Mouse (Mus musculus): ENCODE measurements around the gene Acan. TPM values are rescaled to one million over a fixed set of nuclear protein-coding genes. Genes with fewer than 3 reads are reported as not detected.

The Acan gene
- total and polyA plus RNA-seq, 2 experiments = not detected

GRCm38 (mm10) chr7:79080572-79081399 lies 27.5 kb downstream of the Acan start:
- Histone ChIP-seq H3K4me3 (ENCODE audit: insufficient read depth, low read depth, low read length) (no peak overlapping the region), H3K9ac (ENCODE audit: low read depth, low read length) (no peak overlapping the region), H3K36me3 (ENCODE audit: control insufficient read depth, insufficient read depth, low read length) (no peaks in the 10 kb centered on the region), H3K79me2 (ENCODE audit: control insufficient read depth, insufficient read depth, low read length) (no peaks in the 10 kb centered on the region), H3K27me3 (ENCODE audit: control insufficient read depth, insufficient read depth, low read length) (no peaks in the 10 kb centered on the region), H3K27ac (replicated peaks; ENCODE audit: insufficient read depth, low read depth, low read length) (no peak overlapping the region), H3K4me1 (ENCODE audit: control insufficient read depth, insufficient read depth, low read length) (no peaks in the 10 kb centered on the region)
- TF ChIP-seq POLR2A (IDR thresholded peaks at IDR 0.05; ENCODE audit: extremely low read depth, insufficient read depth, low read length) (no peak), CTCF (IDR thresholded peaks at IDR 0.05; ENCODE audit: low read depth, low read length) (peak; percentile 81)
- DNase-seq (ENCODE audit: extremely low read depth, low read depth, low spot score) = peak; percentile 5
- 23% methylated on average over 7 of the region's 7 CpGs for WGBS

- Histone ChIP-seq H3K4me3 (ENCODE audit: insufficient read depth, low read depth, low read length) (no peak overlapping the region), H3K36me3 (ENCODE audit: control insufficient read depth, insufficient read depth, low read length) (no peaks in the 10 kb centered on the region), H3K79me2 (ENCODE audit: control insufficient read depth, insufficient read depth, low read length) (no peaks in the 10 kb centered on the region), H3K27me3 (ENCODE audit: control insufficient read depth, insufficient read depth, low read length) (no peaks in the 10 kb centered on the region; the same call in 1 of the 2 replicates), H3K27ac (replicated peaks; ENCODE audit: insufficient read depth, low read depth, low read length) (no peak overlapping the region), H3K9ac (ENCODE audit: low read depth, low read length) (no peak overlapping the region), H3K4me1 (ENCODE audit: control insufficient read depth, insufficient read depth, low read length) (no peaks in the 10 kb centered on the region)
- no peak for DNase-seq (ENCODE audit: extremely low read depth, low read depth, low spot score)
- WGBS = 78% methylated on average over 4 of the region's 4 CpGs
- peak; percentile 11; the same call in 1 of the 2 replicates for TF ChIP-seq CTCF (IDR thresholded peaks at IDR 0.05; ENCODE audit: low read depth, low read length)
- TF ChIP-seq POLR2A (IDR thresholded peaks at IDR 0.05; ENCODE audit: extremely low read depth, insufficient read depth, low read length) = no peak
Measured at GRCm38 (mm10) chr7:79089111-79089510, 35.8 kb downstream of the Acan start.

- Histone ChIP-seq H3K79me2 (ENCODE audit: control insufficient read depth, insufficient read depth, low read length) (no peaks in the 10 kb centered on the region), H3K4me1 (ENCODE audit: control insufficient read depth, insufficient read depth, low read length) (no peaks in the 10 kb centered on the region), H3K4me3 (ENCODE audit: insufficient read depth, low read depth, low read length) (no peak overlapping the region), H3K27me3 (ENCODE audit: control insufficient read depth, insufficient read depth, low read length) (no peaks in the 10 kb centered on the region), H3K9ac (ENCODE audit: low read depth, low read length) (no peak overlapping the region), H3K36me3 (ENCODE audit: control insufficient read depth, insufficient read depth, low read length) (no peaks in the 10 kb centered on the region), H3K27ac (replicated peaks; ENCODE audit: insufficient read depth, low read depth, low read length) (no peak overlapping the region)
- WGBS = 76% methylated on average over 5 of the region's 5 CpGs
- no peak for DNase-seq (ENCODE audit: extremely low read depth, low read depth, low spot score)
- TF ChIP-seq CTCF (IDR thresholded peaks at IDR 0.05; ENCODE audit: low read depth, low read length) (no peak), POLR2A (IDR thresholded peaks at IDR 0.05; ENCODE audit: extremely low read depth, insufficient read depth, low read length) (no peak)
Measured at GRCm38 (mm10) chr7:79096492-79096891, 43.2 kb downstream of the Acan start.

- no peaks in the 10 kb centered on the region for H3K36me3 ChIP-seq (ENCODE audit: control insufficient read depth, insufficient read depth, low read length)
- no peak overlapping the region for H3K9ac ChIP-seq (ENCODE audit: low read depth, low read length)
- no peak overlapping the region for H3K27ac ChIP-seq (replicated peaks; ENCODE audit: insufficient read depth, low read depth, low read length)
- no peaks in the 10 kb centered on the region for H3K4me1 ChIP-seq (ENCODE audit: control insufficient read depth, insufficient read depth, low read length)
- no peak overlapping the region for H3K4me3 ChIP-seq (ENCODE audit: insufficient read depth, low read depth, low read length)
- no peak for DNase-seq (ENCODE audit: extremely low read depth, low read depth, low spot score)
- TF ChIP-seq CTCF (IDR thresholded peaks at IDR 0.05; ENCODE audit: low read depth, low read length) (no peak), POLR2A (IDR thresholded peaks at IDR 0.05; ENCODE audit: extremely low read depth, insufficient read depth, low read length) (no peak)
- H3K79me2 ChIP-seq (ENCODE audit: control insufficient read depth, insufficient read depth, low read length) = no peaks in the 10 kb centered on the region
- no peaks in the 10 kb centered on the region for H3K27me3 ChIP-seq (ENCODE audit: control insufficient read depth, insufficient read depth, low read length)
- WGBS = 59% methylated on average over 4 of the region's 4 CpGs
Measured at GRCm38 (mm10) chr7:79113848-79114247, 60.6 kb downstream of the Acan start.

- Histone ChIP-seq H3K4me3 (ENCODE audit: insufficient read depth, low read depth, low read length) (no peak overlapping the region), H3K79me2 (ENCODE audit: control insufficient read depth, insufficient read depth, low read length) (no peaks in the 10 kb centered on the region), H3K4me1 (ENCODE audit: control insufficient read depth, insufficient read depth, low read length) (no peaks in the 10 kb centered on the region), H3K36me3 (ENCODE audit: control insufficient read depth, insufficient read depth, low read length) (no peaks in the 10 kb centered on the region), H3K9ac (ENCODE audit: low read depth, low read length) (no peak overlapping the region), H3K27ac (replicated peaks; ENCODE audit: insufficient read depth, low read depth, low read length) (no peak overlapping the region), H3K27me3 (ENCODE audit: control insufficient read depth, insufficient read depth, low read length) (no peaks in the 10 kb centered on the region)
- 67% methylated on average over 5 of the region's 5 CpGs for WGBS
- TF ChIP-seq CTCF (IDR thresholded peaks at IDR 0.05; ENCODE audit: low read depth, low read length) (no peak), POLR2A (IDR thresholded peaks at IDR 0.05; ENCODE audit: extremely low read depth, insufficient read depth, low read length) (no peak)
- DNase-seq (ENCODE audit: extremely low read depth, low read depth, low spot score) = no peak
Measured at GRCm38 (mm10) chr7:79123465-79123864, 70.2 kb downstream of the Acan start.

- WGBS = 36% methylated on average over 8 of the region's 8 CpGs
Measured at GRCm38 (mm10) chr7:79129883-79130282, 76.6 kb downstream of the Acan start.

More at GRCm38 (mm10) chr7:79129883-79130282, 76.6 kb downstream of the Acan start:
- Histone ChIP-seq H3K36me3 (ENCODE audit: control insufficient read depth, insufficient read depth, low read length) (no peaks in the 10 kb centered on the region), H3K4me3 (ENCODE audit: insufficient read depth, low read depth, low read length) (no peak overlapping the region), H3K27me3 (ENCODE audit: control insufficient read depth, insufficient read depth, low read length) (peaks cover 4% of the 10 kb centered on the region; the same call in 1 of the 2 replicates), H3K9ac (ENCODE audit: low read depth, low read length) (no peak overlapping the region), H3K27ac (replicated peaks; ENCODE audit: insufficient read depth, low read depth, low read length) (no peak overlapping the region), H3K79me2 (ENCODE audit: control insufficient read depth, insufficient read depth, low read length) (no peaks in the 10 kb centered on the region), H3K4me1 (ENCODE audit: control insufficient read depth, insufficient read depth, low read length) (no peaks in the 10 kb centered on the region; the same call in 1 of the 2 replicates)
- no peak for DNase-seq (ENCODE audit: extremely low read depth, low read depth, low spot score)
- TF ChIP-seq CTCF (IDR thresholded peaks at IDR 0.05; ENCODE audit: low read depth, low read length) (no peak), POLR2A (IDR thresholded peaks at IDR 0.05; ENCODE audit: extremely low read depth, insufficient read depth, low read length) (no peak)
